Mouse (Mus musculus) erythroid progenitor cell, adult 5-6 weeks (primary cell): ENCODE measurements around the gene Rnf25. TPM values are rescaled to one million over a fixed set of nuclear protein-coding genes. Genes with fewer than 3 reads are reported as not detected.

ENCODE experiments used
- ATAC-seq: replicated peaks from 2 replicates; pipeline ENCODE4 v1.8.0; 2016; ENCODE audit warnings: moderate number of reproducible peaks, mild to moderate bottlenecking, moderate TSS enrichment, inconsistent platforms; ENCODE audit not compliant: poor library complexity, low FRiP score, severe bottlenecking
- total RNA-seq, 2 experiments: library from RNA; stranded (forward) in 1 of 2; stranded (reverse) in 1 of 2; fragments of 150-400 nt in 1 of 2; fragments of 186-747, 209-891 nt in 1 of 2; gene quantifications; 2 replicates each; pipeline versions ENCODE4 v1.2.3 to v1.2.4; 2015 to 2017; ENCODE audit warnings: low replicate concordance in 2 of 2

The Rnf25 gene
- total RNA-seq (2015; ENCODE audit: low replicate concordance) (9.0 and 32.7 TPM in 2 replicates), total RNA-seq (2017; ENCODE audit: low replicate concordance) (8.5 and 17.9 TPM in 2 replicates)

DNA sequence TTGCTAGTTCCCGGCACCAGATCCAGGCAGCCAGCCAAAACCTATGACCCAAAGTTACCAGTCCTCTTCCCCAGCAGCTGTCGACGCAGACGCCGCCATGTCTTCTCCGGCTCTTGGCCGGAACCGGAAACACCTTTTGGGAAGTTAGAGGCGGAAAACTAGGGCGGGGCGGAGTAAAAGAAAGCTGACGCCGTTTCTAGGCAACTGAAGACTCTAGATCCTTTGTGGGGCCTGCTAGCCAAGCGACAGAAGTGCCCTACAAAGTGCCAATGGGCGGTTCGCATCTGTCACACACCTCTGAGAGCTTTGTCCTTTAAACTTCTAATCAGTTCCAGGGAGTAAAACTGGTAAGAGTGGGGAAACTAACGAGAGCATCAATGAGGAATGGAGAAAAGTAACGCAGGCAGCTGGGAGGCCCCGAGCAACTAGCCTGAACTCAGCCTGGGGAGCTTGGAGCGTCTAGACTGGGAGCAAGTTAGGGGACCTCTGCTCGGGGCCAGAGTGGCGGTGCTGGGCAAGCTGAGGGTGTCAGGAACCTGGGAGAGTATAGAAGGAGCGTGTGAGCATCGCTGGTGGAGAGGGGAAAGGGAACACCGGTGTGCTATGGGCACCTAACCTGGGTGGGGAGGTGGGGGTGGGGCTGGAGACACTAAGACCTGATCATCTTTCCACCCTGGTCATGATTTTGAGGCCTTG is at the start of gene Rnf25, which contains the start of gene Stk36:
Gene Rnf25 (minus strand): TSS at position 131 of the 696 bp plus-strand sequence.
Gene Stk36 (plus strand): TSS at position 179 of the 696 bp plus-strand sequence.
- peak; percentile 97 for ATAC-seq

DNA sequence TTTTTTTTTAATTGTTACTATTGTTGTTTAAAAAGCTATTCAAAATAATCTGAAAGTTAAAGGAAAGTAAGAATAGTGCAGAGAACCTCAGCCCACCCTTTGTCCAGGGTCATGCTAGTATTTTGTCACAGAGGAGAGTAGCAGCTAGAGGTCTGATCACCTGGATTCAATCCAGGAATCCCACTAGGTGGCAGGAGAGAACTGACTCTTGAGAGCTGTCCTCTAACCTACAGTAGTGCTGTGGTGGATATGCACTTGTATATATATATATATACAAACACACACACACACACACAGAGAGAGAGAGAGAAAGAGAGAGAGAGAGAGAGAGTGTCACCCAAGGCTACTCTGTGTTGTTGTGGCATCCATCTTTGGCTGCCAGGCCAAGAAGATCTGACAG is 42.7 kb upstream of the Rnf25 start:
- no peak for ATAC-seq

DNA sequence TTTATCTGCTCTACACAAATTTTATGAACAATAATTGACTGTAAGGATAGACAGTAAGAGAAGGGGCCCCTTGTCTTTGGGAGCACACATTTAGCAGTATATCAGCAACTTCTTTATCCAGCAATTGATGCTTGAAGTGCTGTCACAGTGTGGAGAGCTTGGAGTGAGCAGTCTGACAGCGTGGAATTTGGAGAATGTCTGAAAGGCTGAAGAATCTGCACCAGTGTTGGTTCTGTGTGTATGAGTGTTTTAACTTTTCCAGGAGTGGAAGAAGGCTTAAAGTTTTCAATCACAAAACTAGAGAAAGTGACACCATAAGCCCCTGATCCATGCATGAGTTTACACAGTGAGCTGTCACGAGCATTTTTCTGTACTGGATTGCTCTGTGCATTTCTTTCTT is 42.3 kb upstream of the Rnf25 start:
- ATAC-seq, result no peak

DNA sequence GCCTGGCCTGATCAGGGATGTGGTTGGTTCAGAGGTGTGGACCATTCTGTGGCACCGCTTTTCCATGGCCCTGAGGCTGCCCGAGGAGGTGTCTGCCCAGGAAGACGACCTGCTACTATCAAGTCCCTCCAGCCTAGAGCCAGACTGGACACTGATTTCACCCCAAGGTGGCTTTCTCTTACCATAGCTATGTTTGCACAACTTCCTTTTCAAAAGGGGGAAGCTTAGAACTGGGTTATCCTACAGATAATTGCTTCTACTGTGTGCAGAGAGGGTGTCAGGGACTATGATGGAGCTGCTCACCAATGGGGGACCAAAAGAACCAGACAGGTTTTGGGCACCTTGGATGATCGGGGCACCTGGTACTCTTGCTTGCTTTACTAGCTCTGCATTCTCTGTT is 31.5 kb upstream of the Rnf25 start:
- no peak for ATAC-seq

DNA sequence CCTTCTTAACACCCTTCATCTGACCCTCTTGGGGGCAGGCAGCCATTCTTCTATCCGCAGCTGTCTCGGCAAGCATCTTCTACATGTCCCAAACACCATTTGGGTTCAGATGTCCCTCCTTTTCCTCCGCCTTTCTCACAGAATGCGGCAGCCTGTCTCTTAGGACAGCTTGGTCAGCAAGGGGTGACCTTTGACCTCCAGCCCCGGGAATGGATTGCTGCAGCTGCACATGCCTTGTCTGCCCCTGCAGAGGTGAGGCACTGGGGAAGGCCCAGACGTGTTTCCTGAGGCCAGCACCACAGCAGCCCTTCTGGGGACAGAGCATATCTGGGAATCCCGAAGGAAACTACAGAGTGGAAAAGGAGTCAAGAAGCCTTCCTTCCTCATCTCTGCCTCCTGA is 26.8 kb upstream of the Rnf25 start:
- no peak for ATAC-seq

DNA sequence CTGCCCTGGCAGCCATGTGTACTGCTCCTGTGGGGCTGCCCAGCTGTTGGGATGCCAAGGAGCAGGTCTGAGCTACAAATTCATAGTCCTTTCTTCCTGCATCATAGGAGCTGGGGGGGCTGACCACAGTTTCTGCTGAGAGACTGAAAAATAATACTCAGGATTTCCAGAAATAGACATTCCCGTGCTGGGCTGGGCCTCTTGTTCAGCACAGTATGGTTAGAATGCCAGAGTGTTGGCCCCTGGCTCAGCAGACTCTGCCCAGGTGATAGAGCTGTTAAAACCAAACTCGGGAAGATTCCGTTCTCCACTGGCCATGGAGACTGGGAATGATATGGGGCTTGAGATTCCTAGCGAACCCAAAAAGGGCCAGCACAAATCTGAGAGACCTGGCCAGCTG is 24.9 kb upstream of the Rnf25 start:
- no peak for ATAC-seq

DNA sequence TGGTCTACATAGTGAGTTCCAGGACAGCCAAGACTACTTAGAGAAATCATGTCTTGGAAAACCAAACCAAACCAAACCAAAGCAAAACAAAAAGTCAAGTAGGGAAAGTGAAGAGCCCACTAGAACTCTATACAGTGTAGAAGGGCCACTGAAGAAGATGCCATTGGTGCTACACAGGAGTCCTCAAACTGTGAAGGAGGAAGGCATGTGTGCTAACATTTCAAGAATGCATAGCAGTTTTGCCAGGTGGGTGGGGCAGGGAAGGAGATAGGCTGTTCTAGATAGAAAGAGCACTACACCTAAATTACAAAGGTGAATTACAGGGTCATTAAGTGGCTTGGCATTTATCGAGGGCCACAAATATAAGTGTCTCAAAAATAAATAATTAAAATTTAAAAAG is 23.0 kb upstream of the Rnf25 start:
- no peak for ATAC-seq

DNA sequence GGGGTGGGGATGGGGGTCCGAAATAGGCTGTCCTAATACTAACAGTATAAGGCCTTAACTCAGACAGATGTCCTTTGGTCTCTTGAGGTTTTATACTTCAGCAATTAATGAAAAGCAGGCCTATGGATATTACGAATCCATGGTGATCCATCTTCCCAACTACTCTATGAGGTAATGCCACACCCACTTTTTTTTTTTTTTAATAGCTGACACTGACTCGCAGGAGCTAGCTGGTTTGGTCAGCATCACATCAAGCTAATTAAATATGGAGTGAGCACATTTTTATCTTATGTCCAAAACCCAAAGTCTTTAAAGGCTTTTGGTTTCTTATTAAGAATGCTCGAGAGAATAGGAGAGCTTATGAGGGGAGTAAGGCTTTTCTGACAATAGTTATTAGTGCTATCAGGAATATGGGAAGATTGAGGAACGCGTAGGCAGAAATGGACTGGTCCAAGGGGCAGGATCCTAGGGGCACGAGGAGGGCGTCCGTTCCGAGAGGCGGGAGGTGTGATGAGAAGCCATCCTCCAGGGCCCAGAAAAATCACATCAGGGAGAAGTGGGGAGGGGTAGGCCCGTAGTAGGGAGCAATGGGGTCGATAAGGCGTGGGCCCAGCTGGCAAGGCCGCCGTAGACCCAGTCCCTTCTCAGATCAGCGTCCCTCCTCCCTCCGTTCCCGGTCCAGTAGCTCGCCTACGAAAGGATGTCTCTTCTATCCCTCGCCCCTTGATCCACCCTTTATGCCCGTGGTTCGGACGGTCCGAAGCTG is 513 bp downstream of the Rnf25 start:
- peak; percentile 72 for ATAC-seq

DNA sequence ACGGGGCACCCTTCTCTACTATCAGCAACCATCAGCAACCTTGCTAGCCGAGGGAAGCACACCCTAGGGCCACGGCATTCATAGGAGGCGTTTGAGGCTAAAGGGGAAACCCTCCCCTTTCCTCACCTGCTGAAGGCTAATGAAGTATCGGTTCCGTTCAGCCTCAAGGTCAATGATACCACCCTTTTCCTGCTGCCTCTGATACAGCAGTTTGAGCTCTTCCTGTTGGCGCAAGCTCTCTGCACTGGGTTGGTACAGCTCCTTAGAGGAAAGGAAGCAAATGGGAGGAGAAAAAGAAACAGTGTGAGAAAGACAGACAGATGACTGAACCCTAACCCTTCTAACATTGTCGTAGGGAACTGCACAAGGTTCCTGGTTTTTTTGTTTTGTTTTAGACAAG is 6.8 kb downstream of the Rnf25 start:
- no peak for ATAC-seq

DNA sequence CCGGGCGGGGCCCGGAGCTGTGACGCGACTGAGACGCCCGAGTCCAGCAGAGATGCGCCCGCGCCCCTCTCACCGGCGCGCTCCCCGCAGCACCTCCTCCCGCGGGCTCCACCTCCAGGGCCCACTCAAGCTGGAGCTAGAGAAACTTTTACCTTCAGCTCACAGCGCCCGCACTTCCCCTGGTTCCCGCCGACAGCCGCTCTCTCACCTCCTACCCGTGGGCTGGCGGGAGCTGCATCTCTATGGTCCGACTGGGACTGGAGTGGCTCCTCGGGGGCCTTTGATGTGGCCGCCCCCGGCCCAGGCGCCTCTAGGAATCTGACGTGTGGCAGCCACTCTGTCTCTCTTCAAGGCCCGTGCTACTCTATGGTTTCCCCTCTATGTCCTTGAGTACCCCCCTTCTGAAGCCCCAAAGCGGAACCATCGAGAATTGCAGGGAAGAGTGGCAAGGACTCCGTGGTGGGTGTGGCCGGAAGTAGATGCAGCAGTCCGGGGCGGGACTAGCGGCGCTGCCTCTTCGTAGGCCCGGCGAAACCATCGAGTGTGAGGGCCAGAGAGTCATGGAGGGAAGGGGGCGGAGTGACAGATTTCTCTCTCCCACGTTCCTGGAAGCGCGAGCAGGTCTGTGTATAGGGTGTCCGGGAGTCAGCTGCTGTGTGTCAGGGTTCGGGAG is 13.3 kb downstream of the Rnf25 start, which contains the start of the genes Zfp142 and Bcs1l:
Gene Zfp142 (minus strand): TSS at position 474 of the 673 bp plus-strand sequence.
Gene Bcs1l (plus strand): TSS at position 517 of the 673 bp plus-strand sequence.
- ATAC-seq, result peak; percentile 96

DNA sequence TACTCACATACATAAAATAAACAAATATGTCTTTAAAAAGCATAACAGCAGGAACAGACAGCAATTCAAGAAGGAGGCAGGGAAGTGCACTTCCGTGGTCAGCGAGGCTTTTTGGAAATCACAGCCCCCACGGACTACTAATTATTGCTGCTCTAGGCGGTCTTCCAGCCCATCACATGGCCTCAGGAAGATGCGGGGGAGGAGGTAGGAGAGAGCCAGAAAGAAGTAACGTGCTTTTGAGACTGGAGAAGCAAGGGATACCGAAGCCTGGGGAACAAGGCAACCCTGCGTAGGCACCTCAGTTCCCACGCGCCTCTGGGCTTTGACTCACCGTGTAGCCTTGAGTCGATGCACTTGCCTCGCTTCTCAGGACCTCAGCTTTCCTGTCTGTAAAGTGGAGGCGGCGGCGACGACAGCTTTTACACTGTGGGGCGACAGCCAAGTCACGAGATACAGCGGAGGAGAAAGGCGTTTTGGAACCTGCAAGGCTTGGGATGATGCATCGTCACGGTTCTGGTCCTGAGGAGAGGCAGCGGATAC is 13.9 kb downstream of the Rnf25 start:
- no peak; the same call in 1 of the 2 replicates for ATAC-seq

DNA sequence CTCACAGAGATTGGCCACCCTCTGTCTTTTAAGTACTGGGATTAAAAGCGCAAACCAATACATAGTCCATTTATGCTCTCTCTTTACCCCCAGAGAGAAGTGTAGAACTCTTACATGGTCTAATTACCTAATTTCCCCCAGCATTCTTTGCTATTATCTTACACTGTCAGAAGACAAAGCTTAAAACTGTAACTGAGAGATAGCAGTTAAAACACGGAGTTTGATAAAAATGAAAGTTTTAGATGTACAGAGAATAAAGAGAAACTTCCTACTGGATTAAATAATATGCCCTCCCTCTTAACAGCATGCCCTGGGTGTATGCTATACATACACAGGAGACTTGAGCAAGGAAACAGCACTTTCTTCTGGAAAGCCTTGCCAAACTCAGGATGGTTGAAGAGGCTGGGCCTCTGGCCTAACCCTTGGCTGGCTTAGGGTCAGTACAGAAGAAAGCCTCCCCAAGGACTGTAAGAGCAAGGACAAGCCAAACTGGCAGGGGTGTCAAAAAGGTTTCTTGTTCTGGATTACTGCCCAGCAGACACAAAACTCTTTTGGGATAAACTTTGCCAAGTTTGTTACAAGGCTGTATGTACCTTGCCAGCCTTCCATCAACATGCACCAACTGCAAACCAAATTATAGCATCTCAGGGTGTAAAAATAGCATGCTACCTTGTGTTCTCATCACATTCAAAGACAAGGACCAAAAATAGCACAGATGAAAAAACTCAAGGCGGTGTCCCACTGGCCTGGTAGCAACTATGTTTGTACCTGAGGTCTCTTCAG is 16.4 kb downstream of the Rnf25 start:
- no peak for ATAC-seq

DNA sequence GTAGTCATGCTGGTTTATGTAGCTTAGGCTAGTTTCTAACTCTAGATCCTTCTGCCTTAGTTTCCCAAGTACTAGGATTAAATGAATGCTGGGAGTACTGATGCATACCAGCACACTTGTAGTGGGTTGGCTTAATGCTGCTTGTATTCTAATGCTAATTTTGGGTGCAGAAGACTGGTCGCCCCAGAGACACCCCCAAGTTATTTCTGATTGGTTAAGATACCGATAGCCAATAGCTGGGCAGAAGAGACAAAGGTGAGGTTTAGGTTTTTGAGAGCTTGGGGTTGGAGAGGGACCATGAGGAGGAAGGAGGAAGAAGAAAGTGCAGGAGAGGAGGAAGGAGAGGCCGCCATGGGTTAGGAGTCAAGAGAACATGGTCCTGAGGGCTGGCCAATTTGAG is 18.6 kb downstream of the Rnf25 start:
- ATAC-seq, result no peak

DNA sequence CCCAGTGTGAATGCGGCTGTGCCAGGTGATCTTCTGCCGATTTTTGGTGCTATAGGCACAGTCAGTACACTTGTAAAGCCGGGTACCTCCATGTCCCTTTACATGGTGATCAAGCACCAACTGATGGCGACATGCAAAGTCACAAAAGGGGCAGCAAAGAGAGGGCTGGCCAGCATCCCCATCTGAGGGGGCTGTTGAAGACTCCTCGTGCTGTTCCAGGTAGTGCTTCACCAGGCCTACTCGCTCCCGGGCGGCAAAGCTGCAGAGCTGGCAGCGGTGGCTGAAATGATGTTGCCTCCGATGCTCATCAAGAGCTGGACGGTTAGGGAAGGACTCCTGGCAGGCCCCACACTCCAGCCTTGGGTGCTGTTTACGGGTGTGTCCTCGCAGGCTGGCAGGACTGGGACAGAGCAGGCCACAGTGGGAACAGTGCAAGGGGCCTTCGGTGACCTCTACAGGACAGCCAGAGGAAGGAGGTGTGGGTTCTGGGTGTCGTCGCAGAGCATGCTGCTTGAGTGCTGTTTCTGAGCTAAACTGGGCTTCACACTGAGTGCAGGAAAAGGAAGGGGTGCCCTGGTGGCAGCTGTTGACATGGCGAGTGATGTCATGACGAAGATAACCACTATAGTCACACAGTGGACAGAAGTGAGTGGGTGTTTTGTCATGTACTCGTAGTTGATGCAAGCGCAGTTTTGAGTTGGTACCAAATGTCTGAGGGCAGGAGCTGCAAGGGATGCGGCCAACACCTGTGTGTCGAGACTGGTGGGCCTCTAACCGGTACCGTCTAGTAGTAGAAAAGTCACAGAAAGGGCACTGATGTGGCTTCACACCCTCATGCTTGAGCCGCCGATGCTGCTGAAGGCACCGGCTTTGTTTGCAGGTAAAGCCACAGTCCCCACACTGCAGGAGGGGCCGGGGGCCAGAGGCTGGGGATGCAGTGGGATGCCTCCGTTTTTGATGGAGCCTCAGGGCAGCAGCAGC is 31.2 kb downstream of the Rnf25 start:
- ATAC-seq, result no peak

DNA sequence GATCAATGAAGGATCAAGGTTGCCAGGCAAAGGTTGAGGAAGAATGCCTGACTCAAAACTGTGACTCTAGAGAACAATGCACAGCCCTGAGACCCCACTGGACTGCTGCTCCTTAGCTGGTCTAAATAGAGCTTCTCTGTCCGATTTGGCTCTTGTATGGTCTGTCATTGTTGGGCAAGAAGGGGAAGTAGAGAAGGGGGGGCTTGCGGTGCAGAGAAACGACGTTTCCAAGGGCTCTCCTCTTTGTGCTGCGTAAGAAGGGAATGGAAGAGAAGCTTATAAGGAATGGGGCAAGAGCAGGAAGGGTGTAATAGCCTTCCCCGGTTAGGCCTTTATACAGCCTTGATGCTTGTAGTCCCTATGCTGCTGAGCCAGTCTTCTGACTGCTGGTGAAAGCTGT is 35.4 kb downstream of the Rnf25 start:
- no peak for ATAC-seq

DNA sequence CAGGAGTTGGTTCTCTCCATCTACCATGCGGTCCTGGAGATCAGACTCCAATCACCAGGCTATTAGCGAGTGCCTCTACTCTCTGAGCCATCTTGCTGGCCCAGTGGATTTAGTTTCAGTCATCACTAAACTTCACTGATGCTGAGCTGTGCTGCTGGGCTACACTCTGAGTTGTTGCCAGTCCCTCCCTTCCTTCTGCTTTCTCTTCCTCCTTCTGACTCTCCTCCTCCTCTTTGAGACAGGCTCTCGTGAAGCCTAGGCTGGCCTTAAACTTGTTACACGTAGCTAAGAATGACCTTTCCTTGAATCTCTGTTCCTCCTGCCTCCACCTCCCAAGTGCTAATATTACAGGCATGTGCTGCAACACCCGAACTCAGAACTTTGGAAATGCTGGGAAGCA is 42.1 kb downstream of the Rnf25 start:
- ATAC-seq, result no peak

DNA sequence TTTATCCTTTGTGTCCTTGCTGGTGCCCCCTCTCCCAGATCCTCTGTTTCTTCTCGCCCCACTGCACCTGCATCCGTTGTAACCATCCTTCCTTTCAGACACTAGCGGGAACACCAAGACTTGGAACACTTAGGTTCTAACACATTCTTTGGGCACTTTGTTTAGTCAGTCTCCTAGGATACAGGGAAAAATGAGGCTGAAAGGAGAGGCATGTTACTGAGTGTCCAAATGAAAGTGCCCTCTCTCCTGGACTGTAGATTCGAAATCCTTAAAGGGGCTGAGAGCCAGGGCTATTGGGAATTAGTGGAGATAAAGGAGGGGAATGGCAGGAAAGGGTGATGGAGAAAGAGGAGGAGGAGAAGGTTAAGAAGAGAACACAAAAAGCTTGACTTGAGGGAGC is 57.0 kb downstream of the Rnf25 start, which contains the start of gene Usp37:
Gene Usp37 (minus strand): TSS at position 101 of the 400 bp plus-strand sequence.
- no peak for ATAC-seq
